Mouse (Mus musculus) ES-E14 (cell line): Measurements from ENCODE around the gene Itgae. TPM values are rescaled to one million over a fixed set of nuclear protein-coding genes. Genes with fewer than 3 reads are reported as not detected.

Experiments used
- DNase-seq: peaks from one replicate; pipeline ENCODE4 v3.0.0-alpha.2; 2013; ENCODE audit warnings: low read depth, low spot score
- H3K27ac ChIP-seq: 2 replicates; pipeline ENCODE4 v1.5.1; 2012; ENCODE audit warnings: low read depth, mild to moderate bottlenecking, low read length, moderate library complexity, mixed read lengths; ENCODE audit not compliant: poor library complexity, insufficient read depth, severe bottlenecking
- H3K36me3 ChIP-seq: 2 replicates; pipeline ENCODE4 v1.6.1; 2012; ENCODE audit warnings: mild to moderate bottlenecking, low read length, moderate library complexity, mixed read lengths; ENCODE audit not compliant: control insufficient read depth, poor library complexity, insufficient read depth, severe bottlenecking
- H3K4me1 ChIP-seq, 2 experiments: fragments of 150-350 bp in 1 of 2; sonication (generic) in 1 of 2; 2 replicates each; pipeline ENCODE4 v1.6.1; 2012; ENCODE audit warnings: low read length in 2 of 2, mild to moderate bottlenecking in 1 of 2, mixed read lengths in 1 of 2; ENCODE audit not compliant: control insufficient read depth in 2 of 2, insufficient read depth in 2 of 2, poor library complexity in 1 of 2
- H3K4me3 ChIP-seq, 2 experiments: fragments of 150-350 bp in 1 of 2; sonication (generic) in 1 of 2; 2 replicates each; pipeline ENCODE4 v1.5.1; 2012; ENCODE audit warnings: low read length in 2 of 2, low read depth in 1 of 2, mild to moderate bottlenecking in 1 of 2, mixed read lengths in 1 of 2; ENCODE audit not compliant: insufficient read depth in 1 of 2, poor library complexity in 1 of 2, severe bottlenecking in 1 of 2
- H3K9ac ChIP-seq: 2 replicates; pipeline ENCODE4 v1.6.1; 2012; ENCODE audit warnings: low read depth, mild to moderate bottlenecking, low read length, mixed read lengths; ENCODE audit not compliant: poor library complexity, insufficient read depth, severe bottlenecking
- H3K9me3 ChIP-seq: fragments of 150-350 bp; sonication (generic); 2 replicates; pipeline ENCODE4 v1.6.1; 2012; ENCODE audit warnings: low read depth, mild to moderate bottlenecking, low read length; ENCODE audit not compliant: control insufficient read depth, insufficient read depth
- CHD2 ChIP-seq: IDR thresholded peaks from 2 replicates; pipeline ENCODE4 v1.6.1; 2014; ENCODE audit warnings: mild to moderate bottlenecking, low read depth, low read length, inconsistent platforms
- HCFC1 ChIP-seq: IDR thresholded peaks from 2 replicates; pipeline ENCODE4 v1.6.1; 2012; ENCODE audit warnings: low read length, inconsistent platforms, borderline replicate concordance; ENCODE audit not compliant: insufficient read depth
- MAFK ChIP-seq: IDR thresholded peaks from 2 replicates; pipeline ENCODE4 v1.6.1; 2014; ENCODE audit warnings: mild to moderate bottlenecking, low read depth, low read length, inconsistent platforms; ENCODE audit not compliant: insufficient read depth
- ZC3H11A ChIP-seq: IDR thresholded peaks from 2 replicates; pipeline ENCODE4 v1.6.1; 2012; ENCODE audit warnings: low read depth, mild to moderate bottlenecking, inconsistent platforms, low read length, borderline replicate concordance
- ZNF384 ChIP-seq: IDR thresholded peaks from 2 replicates; pipeline ENCODE4 v1.6.1; 2012; ENCODE audit warnings: low read depth, low read length, inconsistent platforms
- in situ Hi-C, 2 experiments: fragments of 600-800 bp; cut with MboI; formaldehyde crosslinking; loops; one replicate each; pipeline ENCODE4 v1.15.1; 2025; ENCODE audit warnings: low sequenced_read_pairs in 2 of 2, inconsistent platforms in 1 of 2; ENCODE audit not compliant: unreplicated experiment in 2 of 2
- total RNA-seq: library from RNA; depleted of rRNA; stranded (reverse); fragments of 300-350 nt; gene quantifications from 2 replicates; pipeline ENCODE4 v1.2.3, GENCODE M21; 2012

Itgae gene
- total RNA-seq, 1 experiment, result 0.45 TPM

GRCm38 (mm10) chr11:73087700-73088480, 2.5 kb upstream of the Itgae start:
- H3K9me3 ChIP-seq, result no peaks in the 10 kb centered on the region
- in situ Hi-C loops, result no loop called here
- DNase-seq, result no peak
- H3K9ac ChIP-seq, result no peak overlapping the region
- no peaks in the 10 kb centered on the region for H3K36me3 ChIP-seq
- H3K27ac ChIP-seq, result no peak overlapping the region
- no peak overlapping the region for H3K4me3 ChIP-seq
- TF ChIP-seq CHD2 (no peak), ZNF384 (no peak), MAFK (no peak), ZC3H11A (no peak), HCFC1 (no peak)
- H3K4me1 ChIP-seq, result no peaks in the 10 kb centered on the region

DNA sequence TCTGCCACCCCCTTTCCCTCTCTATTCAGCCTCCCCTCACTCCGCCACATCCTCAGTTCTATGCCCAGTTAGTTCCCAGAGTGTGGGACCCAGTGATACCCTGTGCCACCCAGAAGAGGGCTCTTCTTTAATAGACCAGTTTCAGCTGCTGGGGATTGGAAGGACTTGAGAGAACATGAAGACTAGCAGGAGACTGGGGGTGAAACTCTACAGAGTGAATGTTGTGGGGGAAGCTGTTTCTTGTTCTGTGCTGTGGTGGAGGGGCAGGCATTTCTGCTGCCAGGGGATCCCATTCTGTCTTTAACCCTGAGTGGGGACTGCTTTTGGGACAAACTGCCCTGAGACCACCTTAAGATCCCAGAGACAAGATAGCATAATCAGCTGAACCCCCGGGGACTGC, 443 bp downstream of the Itgae start:
- in situ Hi-C loops, result no loop called here
- DNase-seq, result no peak
- Histone ChIP-seq H3K4me3 (no peak overlapping the region), H3K9me3 (no peaks in the 10 kb centered on the region), H3K36me3 (no peaks in the 10 kb centered on the region), H3K9ac (no peak overlapping the region), H3K27ac (no peak overlapping the region), H3K4me1 (no peaks in the 10 kb centered on the region)
- TF ChIP-seq CHD2, result no peak

GRCm38 (mm10) chr11:73092057-73092456, 1.7 kb downstream of the Itgae start:
- TF ChIP-seq ZC3H11A (no peak), MAFK (no peak), ZNF384 (no peak), CHD2 (no peak), HCFC1 (no peak)
- Histone ChIP-seq H3K4me1 (no peaks in the 10 kb centered on the region), H3K4me3 (no peak overlapping the region), H3K9me3 (no peaks in the 10 kb centered on the region), H3K27ac (no peak overlapping the region), H3K36me3 (no peaks in the 10 kb centered on the region), H3K9ac (no peak overlapping the region)
- no peak for DNase-seq
- in situ Hi-C loops, result no loop called here

DNA sequence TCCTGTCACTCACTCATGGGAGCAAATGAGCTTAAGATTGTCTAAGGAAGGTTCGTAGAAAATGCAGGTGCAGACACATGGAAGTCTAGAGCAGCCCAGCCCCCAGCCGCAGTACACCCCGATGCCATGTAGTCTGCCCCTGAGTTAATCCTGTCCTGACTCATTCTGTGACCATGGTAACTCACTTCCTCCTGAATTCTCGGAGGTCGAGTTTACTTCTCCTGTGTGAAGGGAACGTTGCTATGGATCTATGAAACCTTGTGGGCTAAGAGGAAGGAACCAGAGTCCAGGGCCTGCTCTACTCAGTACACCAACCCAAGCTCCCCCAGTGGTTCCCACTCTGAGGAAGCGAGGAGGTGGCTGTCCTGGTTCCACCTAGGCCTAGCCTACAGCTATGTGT, 2.5 kb downstream of the Itgae start:
- no peaks in the 10 kb centered on the region for H3K36me3 ChIP-seq
- in situ Hi-C loops, result no loop called here
- H3K9me3 ChIP-seq, result no peaks in the 10 kb centered on the region
- no peak overlapping the region for H3K27ac ChIP-seq
- H3K9ac ChIP-seq, result no peak overlapping the region
- TF ChIP-seq HCFC1 (no peak), ZNF384 (no peak), CHD2 (no peak), ZC3H11A (no peak), MAFK (no peak)
- H3K4me1 ChIP-seq, result no peaks in the 10 kb centered on the region
- no peak for DNase-seq
- H3K4me3 ChIP-seq, result no peak overlapping the region

DNA sequence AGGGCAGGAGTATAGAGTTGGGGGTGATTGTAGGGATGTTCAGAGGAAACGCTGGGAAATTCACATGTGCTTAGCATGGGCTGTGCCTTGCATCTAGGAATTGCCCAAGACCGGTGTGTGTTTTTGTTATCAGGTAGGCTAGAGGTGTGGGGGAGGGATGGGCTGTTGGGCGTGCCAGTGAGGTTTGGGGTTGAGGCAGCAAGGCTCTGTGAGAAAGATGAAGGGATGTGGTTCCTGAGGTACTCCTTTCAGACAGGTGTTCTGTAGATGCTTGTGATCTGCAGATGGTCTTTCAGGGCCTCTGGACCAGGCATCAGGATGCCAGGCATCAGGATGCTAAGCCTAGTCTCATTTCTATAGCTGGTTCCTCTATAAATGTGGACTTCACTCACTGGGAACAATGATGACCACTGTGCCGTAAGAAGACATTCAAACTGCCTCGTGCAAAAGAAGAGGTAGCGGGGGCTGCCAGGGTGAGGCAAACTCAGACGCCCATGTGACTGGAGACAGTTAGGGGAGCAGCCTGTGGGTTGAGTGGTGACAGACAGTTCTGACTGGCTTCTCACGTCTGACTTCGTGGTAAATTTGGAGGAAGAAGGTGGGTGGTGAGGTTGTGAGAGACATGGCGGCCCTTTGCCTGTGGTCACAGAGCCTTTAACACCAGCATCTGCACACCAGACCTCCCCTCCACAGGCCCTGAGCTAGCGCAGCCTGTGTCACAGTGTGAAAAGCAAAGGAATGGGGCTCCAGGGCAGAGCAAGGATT, 4.0 kb downstream of the Itgae start:
- Histone ChIP-seq H3K4me1 (no peaks in the 10 kb centered on the region), H3K36me3 (no peaks in the 10 kb centered on the region), H3K27ac (no peak overlapping the region; the same call in 1 of the 2 replicates), H3K9ac (no peak overlapping the region), H3K4me3 (no peak overlapping the region), H3K9me3 (no peaks in the 10 kb centered on the region)
- DNase-seq, result no peak
- in situ Hi-C loops, result no loop called here
- no peak for TF ChIP-seq ZNF384
- TF ChIP-seq CHD2, result no peak
- TF ChIP-seq HCFC1, result no peak
- no peak for TF ChIP-seq ZC3H11A
- no peak for TF ChIP-seq MAFK
